ENCODE assay signal across 7 mouse cellular contexts in the genomic region with DNA sequence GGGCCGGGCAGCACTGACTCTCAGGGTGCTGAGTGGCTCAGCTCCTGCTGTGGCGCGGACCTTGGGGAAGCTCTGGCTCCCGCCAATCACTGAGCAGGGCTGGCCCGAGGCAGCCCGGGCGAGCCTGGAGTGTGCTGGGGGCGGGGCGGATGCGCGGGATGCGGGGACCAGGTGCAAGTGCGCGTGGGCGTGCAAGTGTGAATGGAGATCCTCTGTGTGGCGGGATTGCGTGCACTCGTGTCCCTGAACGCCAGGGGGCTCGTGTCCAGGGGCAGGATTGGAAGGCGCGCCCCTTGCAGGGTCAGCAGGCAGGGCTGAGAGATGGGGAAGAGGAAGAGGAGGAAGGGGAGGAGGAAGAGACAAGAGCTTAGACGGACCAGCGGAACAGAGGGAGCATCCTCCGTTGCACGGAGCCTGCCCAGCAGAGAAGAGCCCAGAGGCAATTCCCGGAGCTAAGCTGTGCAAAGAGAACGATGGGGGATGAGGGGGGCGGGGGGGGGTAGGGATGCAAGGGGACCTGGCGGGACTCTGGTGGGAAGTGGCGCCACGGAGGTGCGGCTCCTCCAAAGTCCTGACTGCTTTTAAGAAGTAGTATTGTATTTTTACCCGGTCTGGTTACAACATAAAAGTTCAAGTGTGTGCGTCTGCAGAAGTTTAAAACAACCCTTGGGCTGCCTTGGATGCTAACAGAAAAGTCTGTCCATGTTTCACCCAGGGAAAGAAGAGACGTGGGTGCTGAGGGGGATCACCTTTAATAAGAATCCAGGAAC. TPM values are rescaled to one million over a fixed set of nuclear protein-coding genes. Genes with fewer than 3 reads are reported as not detected.
A peak's percentile ranks its signal among the peaks of the same experiment; 100 is the strongest.
DNase-seq lines count a peak whose midpoint lies in the region; ATAC-seq and TF ChIP-seq lines count a peak whose summit lies in the region.

No protein-coding gene starts in this region.

- DNase-seq in ES-CJ7 (ENCODE audit: low read depth, low spot score) = peak; percentile 57
- DNase-seq in adrenal gland, postnatal 10 days = peak; percentile 43
- DNase-seq in hindbrain, postnatal 0 days (ENCODE audit: low spot score) = peak; percentile 39
- DNase-seq in midbrain, postnatal 0 days (ENCODE audit: low spot score) = no peak

- H3K27ac ChIP-seq in forebrain, embryonic 12.5 days = no peak overlapping the region
- H3K27ac ChIP-seq in hindbrain, postnatal 0 days = no peak overlapping the region
- H3K27ac ChIP-seq in liver, embryonic 12.5 days = no peak overlapping the region
- H3K27ac ChIP-seq in midbrain, postnatal 0 days (ENCODE audit: low read depth, low read length) = no peak overlapping the region
- H3K27ac ChIP-seq in testis, adult 2 months (ENCODE audit: control insufficient read depth, insufficient read depth, low read depth, low read length) = no peak overlapping the region

- peaks cover 43% of the 10 kb centered on the region for H3K27me3 ChIP-seq in forebrain, embryonic 12.5 days
- H3K27me3 ChIP-seq in hindbrain, postnatal 0 days (ENCODE audit: insufficient read depth, low read length) = peaks cover 30% of the 10 kb centered on the region; the same call in 1 of the 2 replicates
- peaks cover 76% of the 10 kb centered on the region for H3K27me3 ChIP-seq in liver, embryonic 12.5 days (replicated peaks)
- peaks cover 35% of the 10 kb centered on the region for H3K27me3 ChIP-seq in midbrain, postnatal 0 days (ENCODE audit: insufficient read depth, low read length)
- no peaks in the 10 kb centered on the region for H3K27me3 ChIP-seq in testis, adult 2 months (ENCODE audit: control insufficient read depth, insufficient read depth, low read length)

- peak overlapping the region; percentile 55 for H3K9ac ChIP-seq in forebrain, embryonic 12.5 days
- 0 out of 2 replicates have a peak overlapping the region, but pooled peaks have one; percentile 13 for H3K9ac ChIP-seq in hindbrain, postnatal 0 days (replicated peaks; ENCODE audit: low read length)
- no peak overlapping the region for H3K9ac ChIP-seq in liver, embryonic 12.5 days
- H3K9ac ChIP-seq in midbrain, postnatal 0 days (replicated peaks; ENCODE audit: low read length, poor library complexity, severe bottlenecking) = peak overlapping the region; percentile 44; the same call in 1 of the 2 replicates

- peak; percentile 94 for ATAC-seq in forebrain, embryonic 12.5 days (ENCODE audit: low FRiP score)
- ATAC-seq in hindbrain, postnatal 0 days = peak; percentile 76
- ATAC-seq in liver, embryonic 12.5 days = peak; percentile 61
- ATAC-seq in midbrain, postnatal 0 days (ENCODE audit: low FRiP score) = peak; percentile 60; the same call in 1 of the 2 replicates

- TF ChIP-seq POLR2A in testis, adult 2 months (IDR thresholded peaks at IDR 0.05; ENCODE audit: control insufficient read depth, low read depth, low read length) = no peak

- peak overlapping the region; percentile 94 for H3K4me2 ChIP-seq in forebrain, embryonic 12.5 days
- peak overlapping the region; percentile 61 for H3K4me2 ChIP-seq in hindbrain, postnatal 0 days (ENCODE audit: low read depth, low read length)
- H3K4me2 ChIP-seq in liver, embryonic 12.5 days = peak overlapping the region; percentile 61
- H3K4me2 ChIP-seq in midbrain, postnatal 0 days (ENCODE audit: low read depth, low read length, poor library complexity, severe bottlenecking) = peak overlapping the region; percentile 83

- no peaks in the 10 kb centered on the region for H3K9me3 ChIP-seq in forebrain, embryonic 12.5 days
- no peaks in the 10 kb centered on the region for H3K9me3 ChIP-seq in hindbrain, postnatal 0 days (ENCODE audit: low read length)
- no peaks in the 10 kb centered on the region for H3K9me3 ChIP-seq in liver, embryonic 12.5 days (replicated peaks)
- no peaks in the 10 kb centered on the region for H3K9me3 ChIP-seq in midbrain, postnatal 0 days (ENCODE audit: low read length)

- peak overlapping the region; percentile 53 for H3K4me3 ChIP-seq in forebrain, embryonic 12.5 days (replicated peaks)
- peak overlapping the region; percentile 41 for H3K4me3 ChIP-seq in hindbrain, postnatal 0 days (ENCODE audit: low read length)
- H3K4me3 ChIP-seq in liver, embryonic 12.5 days = peak overlapping the region; percentile 41
- peak overlapping the region; percentile 41 for H3K4me3 ChIP-seq in midbrain, postnatal 0 days (ENCODE audit: low read depth, low read length)
- H3K4me3 ChIP-seq in testis, adult 2 months (ENCODE audit: control insufficient read depth, low read depth, low read length) = peak overlapping the region; percentile 41

- peaks cover 21% of the 10 kb centered on the region for H3K4me1 ChIP-seq in forebrain, embryonic 12.5 days
- peaks cover 6% of the 10 kb centered on the region; the same call in 1 of the 2 replicates for H3K4me1 ChIP-seq in hindbrain, postnatal 0 days (ENCODE audit: insufficient read depth, low read length)
- peaks cover 11% of the 10 kb centered on the region; the same call in 1 of the 2 replicates for H3K4me1 ChIP-seq in liver, embryonic 12.5 days
- peaks cover 8% of the 10 kb centered on the region; the same call in 1 of the 2 replicates for H3K4me1 ChIP-seq in midbrain, postnatal 0 days (ENCODE audit: insufficient read depth, low read length)
- peaks cover 7% of the 10 kb centered on the region for H3K4me1 ChIP-seq in testis, adult 2 months (ENCODE audit: control insufficient read depth, insufficient read depth, low read length)

- no peaks in the 10 kb centered on the region for H3K36me3 ChIP-seq in forebrain, embryonic 12.5 days (replicated peaks)
- no peaks in the 10 kb centered on the region for H3K36me3 ChIP-seq in hindbrain, postnatal 0 days (ENCODE audit: insufficient read depth, low read length)
- no peaks in the 10 kb centered on the region for H3K36me3 ChIP-seq in liver, embryonic 12.5 days
- no peaks in the 10 kb centered on the region for H3K36me3 ChIP-seq in midbrain, postnatal 0 days (ENCODE audit: insufficient read depth, low read length)
- H3K36me3 ChIP-seq in testis, adult 2 months (ENCODE audit: control insufficient read depth, insufficient read depth, low read length) = no peaks in the 10 kb centered on the region

- under 1% methylated on average over 36 of the region's 36 CpGs for WGBS in forebrain, embryonic 12.5 days
- WGBS in hindbrain, postnatal 0 days = under 1% methylated on average over 35 of the region's 36 CpGs
- 3% methylated on average over 36 of the region's 36 CpGs for WGBS in liver, embryonic 12.5 days (ENCODE audit: insufficient replicate concordance)
- WGBS in midbrain, postnatal 0 days = 1% methylated on average over 34 of the region's 36 CpGs

- TF ChIP-seq CTCF in hindbrain, postnatal 0 days (IDR thresholded peaks at IDR 0.05; ENCODE audit: low read depth) = peak; percentile 53
- TF ChIP-seq CTCF in midbrain, postnatal 0 days (IDR thresholded peaks at IDR 0.05) = peak; percentile 50
- TF ChIP-seq CTCF in testis, adult 2 months (IDR thresholded peaks at IDR 0.05; ENCODE audit: control insufficient read depth, insufficient read depth, insufficient replicate concordance, low read depth, low read length) = no peak

RNA-seq across cellular contexts. Expression of gene Erg, which starts 0.7 kb away (rescaled TPM):
- total RNA-seq in adrenal gland, postnatal 10 days (2021) = 10 to 100 TPM; 27.5 to 29.6 TPM
- 2.5 and 3.4 TPM in 2 replicates for polyA plus RNA-seq in forebrain, embryonic 12.5 days (2016; fragmentation: Nextera tagmentation; extraction: Ambion mirVana)
- 3.8 and 7.0 TPM in 2 replicates for total RNA-seq in hindbrain, postnatal 0 days (2014; rRNA removed)
- 2.5 TPM in 2 replicates for polyA plus RNA-seq in hindbrain, postnatal 0 days (2015; fragmentation: Nextera tagmentation; extraction: Ambion mirVana)
- polyA plus RNA-seq in liver, embryonic 12.5 days (2016; fragmentation: Nextera tagmentation; extraction: Ambion mirVana) = 1.4 and 2.6 TPM in 2 replicates
- total RNA-seq in midbrain, postnatal 0 days (2014; rRNA removed) = 4.8 and 5.5 TPM in 2 replicates
- 0.89 and 0.98 TPM in 2 replicates for polyA plus RNA-seq in midbrain, postnatal 0 days (2015; fragmentation: Nextera tagmentation; extraction: Ambion mirVana)
- polyA plus RNA-seq in testis, adult 2 months (2012; rRNA removed) = 1.5 and 2.0 TPM in 2 replicates
